In genomic region chr5:124540383-124540786, GRCm38 (mm10) we compare ENCODE assay signal across 8 mouse cellular contexts. TPM values are rescaled to one million over a fixed set of nuclear protein-coding genes. Genes with fewer than 3 reads are reported as not detected.
DNase-seq lines count a peak whose midpoint lies in the region; ATAC-seq and TF ChIP-seq lines count a peak whose summit lies in the region.

Tmed2 (plus strand) TSS chr5:124540695.

- WGBS in cerebellum, adult 2 months = 1% methylated on average over 33 of the region's 35 CpGs
- 2% methylated on average over 35 of the region's 35 CpGs for WGBS in forebrain, postnatal 0 days
- under 1% methylated on average over 34 of the region's 35 CpGs for WGBS in lung, embryonic 15.5 days

- TF ChIP-seq EP300 in MEL (IDR thresholded peaks at IDR 0.05; ENCODE audit: low read depth in 1 of 2, low read length in 2 of 2) = peak in 1 of 2 experiments; percentile 50; a peak in 1 of 4 replicates

- ATAC-seq in forebrain, postnatal 0 days = peak; percentile 98
- peak; percentile 95 for ATAC-seq in lung, embryonic 15.5 days (ENCODE audit: borderline replicate concordance, extremely low read depth, low FRiP score, low TSS enrichment)

- H3K4me2 ChIP-seq in forebrain, postnatal 0 days (ENCODE audit: low read depth) = peak within 1 kb of the TSS; percentile 82
- peak within 1 kb of the TSS; percentile 65 for H3K4me2 ChIP-seq in lung, embryonic 15.5 days

- H3K4me3 ChIP-seq in MEL (ENCODE audit: control insufficient read depth in 1 of 2, insufficient read depth in 1 of 2, low read depth in 2 of 2, low read length in 2 of 2) = peak within 1 kb of the TSS; percentile 87 to 91
- H3K4me3 ChIP-seq in cerebellum, adult 2 months (replicated peaks; ENCODE audit: insufficient read depth, low read depth, low read length) = peak within 1 kb of the TSS; percentile 89
- peak within 1 kb of the TSS; percentile 76 for H3K4me3 ChIP-seq in forebrain, postnatal 0 days (ENCODE audit: low read depth, low read length)
- H3K4me3 ChIP-seq in lung, embryonic 15.5 days = peak within 1 kb of the TSS; percentile 80

- TF ChIP-seq CTCF in MEL (IDR thresholded peaks at IDR 0.05 in 2 of 3, conservative IDR thresholded peaks at IDR 0.05 in 1 of 3; ENCODE audit: control insufficient read depth in 1 of 3, insufficient read depth in 1 of 3, low read depth in 2 of 3, low read length in 3 of 3, poor library complexity in 1 of 3, severe bottlenecking in 1 of 3) = peak in 2 of 3 experiments; percentile 29 to 34; a peak in 3 of 6 replicates
- no peak for TF ChIP-seq CTCF in cerebellum, adult 2 months (IDR thresholded peaks at IDR 0.05; ENCODE audit: borderline replicate concordance, insufficient read depth, low read depth, low read length)
- peak; percentile 48 for TF ChIP-seq CTCF in forebrain, postnatal 0 days (IDR thresholded peaks at IDR 0.05; ENCODE audit: low read depth)

- peak; percentile 98 for DNase-seq in MEL (ENCODE audit: low read depth, low spot score)
- DNase-seq in cerebellum, adult 2 months = peak; percentile 98
- DNase-seq in forebrain, postnatal 0 days = peak; percentile 98
- peak; percentile 96 for DNase-seq in heart, postnatal 4 days
- DNase-seq in layer of hippocampus, adult 8-10 months (ENCODE audit: low spot score in 2 of 2) = peak; percentile 96 to 98
- peak; percentile 94 for DNase-seq in ovary, adult 18-20 months (ENCODE audit: low spot score)
- peak; percentile 97 for DNase-seq in thymus, postnatal 0 days (ENCODE audit: low spot score)

- no peaks in the 10 kb centered on the region for H3K9me3 ChIP-seq in MEL (replicated peaks; ENCODE audit: insufficient read depth, low read length)
- H3K9me3 ChIP-seq in forebrain, postnatal 0 days (ENCODE audit: low read length) = no peaks in the 10 kb centered on the region
- H3K9me3 ChIP-seq in lung, embryonic 15.5 days = no peaks in the 10 kb centered on the region

- peaks cover 5 to 11% of the 10 kb centered on the region in 2 experiments for H3K4me1 ChIP-seq in MEL (ENCODE audit: control insufficient read depth in 1 of 2, insufficient read depth in 2 of 2, low read length in 2 of 2)
- no peaks in the 10 kb centered on the region; the same call in 1 of the 2 replicates for H3K4me1 ChIP-seq in cerebellum, adult 2 months (ENCODE audit: control insufficient read depth, insufficient read depth, low read length)
- peaks cover 7% of the 10 kb centered on the region for H3K4me1 ChIP-seq in forebrain, postnatal 0 days (ENCODE audit: insufficient read depth)
- peaks cover 19% of the 10 kb centered on the region for H3K4me1 ChIP-seq in lung, embryonic 15.5 days

- peaks cover 12 to 15% of the 10 kb centered on the region in 2 experiments for H3K36me3 ChIP-seq in MEL (ENCODE audit: control insufficient read depth in 1 of 2, insufficient read depth in 2 of 2, low read length in 2 of 2)
- H3K36me3 ChIP-seq in forebrain, postnatal 0 days (ENCODE audit: insufficient read depth) = peaks cover 14% of the 10 kb centered on the region
- H3K36me3 ChIP-seq in lung, embryonic 15.5 days = peaks cover 24% of the 10 kb centered on the region

- no peak; a peak in 1 of 4 replicates for TF ChIP-seq POLR2A in MEL (IDR thresholded peaks at IDR 0.05; ENCODE audit: control insufficient read depth in 1 of 2, insufficient read depth in 1 of 2, low read depth in 1 of 2, low read length in 2 of 2, poor library complexity in 1 of 2)
- no peak for TF ChIP-seq POLR2A in cerebellum, adult 2 months (IDR thresholded peaks at IDR 0.05; ENCODE audit: borderline replicate concordance, insufficient read depth, low read length)

- peak within 1 kb of the TSS; percentile 91 for H3K9ac ChIP-seq in MEL (ENCODE audit: control insufficient read depth, low read depth, low read length, poor library complexity, severe bottlenecking)
- H3K9ac ChIP-seq in forebrain, postnatal 0 days = peak within 1 kb of the TSS; percentile 66
- H3K9ac ChIP-seq in lung, embryonic 15.5 days = peak within 1 kb of the TSS; percentile 85

- no peak; the same call in 1 of the 2 replicates for TF ChIP-seq RAD21 in MEL (IDR thresholded peaks at IDR 0.05; ENCODE audit: low read depth, low read length)

- H3K79me2 ChIP-seq in MEL (ENCODE audit: control insufficient read depth, insufficient read depth, low read length, poor library complexity) = peaks cover 35% of the 10 kb centered on the region

- H3K27ac ChIP-seq in MEL (ENCODE audit: control insufficient read depth, low read depth, low read length) = peak within 1 kb of the TSS; percentile 50
- no peak within 1 kb of the TSS for H3K27ac ChIP-seq in cerebellum, adult 2 months (ENCODE audit: insufficient read depth, low read length)
- peak within 1 kb of the TSS; percentile 72 for H3K27ac ChIP-seq in forebrain, postnatal 0 days (ENCODE audit: low read depth, low read length)
- peak within 1 kb of the TSS; percentile 85 for H3K27ac ChIP-seq in lung, embryonic 15.5 days

- no peaks in the 10 kb centered on the region for H3K27me3 ChIP-seq in MEL (ENCODE audit: control insufficient read depth in 1 of 2, insufficient read depth in 2 of 2, low read length in 2 of 2)
- H3K27me3 ChIP-seq in cerebellum, adult 2 months (ENCODE audit: control insufficient read depth, insufficient read depth, low read length) = no peaks in the 10 kb centered on the region
- H3K27me3 ChIP-seq in forebrain, postnatal 0 days (ENCODE audit: insufficient read depth, low read length) = no peaks in the 10 kb centered on the region
- no peaks in the 10 kb centered on the region for H3K27me3 ChIP-seq in lung, embryonic 15.5 days

TF ChIP-seq in MEL, 35 proteins besides CTCF, POLR2A, EP300 and RAD21 (continues in another document):
- TF ChIP-seq MAX (IDR thresholded peaks at IDR 0.05; ENCODE audit: low read length) (peak; percentile 97), CHD1 (IDR thresholded peaks at IDR 0.05; ENCODE audit: low read depth, low read length) (no peak), CHD2 (IDR thresholded peaks at IDR 0.05; ENCODE audit: low read length) (no peak), POLR2AphosphoS2 (IDR thresholded peaks at IDR 0.05; ENCODE audit: low read length) (no peak), MXI1 (IDR thresholded peaks at IDR 0.05; ENCODE audit: low read depth, low read length) (peak; percentile 86), E2F4 (IDR thresholded peaks at IDR 0.05; ENCODE audit: borderline replicate concordance, low read depth, low read length) (no peak), NELFE (IDR thresholded peaks at IDR 0.05; ENCODE audit: low read depth, low read length) (no peak), SIN3A (IDR thresholded peaks at IDR 0.05; ENCODE audit: low read length) (peak; percentile 97), MAZ (IDR thresholded peaks at IDR 0.05; ENCODE audit: low read depth, low read length) (peak; percentile 91), GABPA (IDR thresholded peaks at IDR 0.05; ENCODE audit: low read depth, low read length) (peak; percentile 35; the same call in 1 of the 2 replicates), MYB (IDR thresholded peaks at IDR 0.05; ENCODE audit: low read depth, low read length) (peak; percentile 63), ZC3H11A (IDR thresholded peaks at IDR 0.05; ENCODE audit: low read depth, low read length) (peak; percentile 32; the same call in 1 of the 2 replicates), TAL1 (IDR thresholded peaks at IDR 0.05; ENCODE audit: low read length) (no peak), ETS1 (IDR thresholded peaks at IDR 0.05; ENCODE audit: low read depth, low read length) (peak; percentile 48; the same call in 1 of the 2 replicates), ZNF384 (IDR thresholded peaks at IDR 0.05; ENCODE audit: low read depth, low read length) (peak; percentile 46; the same call in 1 of the 2 replicates), USF2 (IDR thresholded peaks at IDR 0.05; ENCODE audit: borderline replicate concordance in 1 of 2, insufficient read depth in 1 of 2, low read depth in 1 of 2, low read length in 2 of 2) (peak; percentile 13 to 78; a peak in 2 of 4 replicates), ZMIZ1 (IDR thresholded peaks at IDR 0.05; ENCODE audit: low read depth, low read length) (no peak), MAFK (IDR thresholded peaks at IDR 0.05; ENCODE audit: borderline replicate concordance, low read depth, low read length) (0 out of 2 replicates have a peak, but pooled peaks have one; percentile 29), SMC3 (IDR thresholded peaks at IDR 0.05; ENCODE audit: low read depth, low read length) (peak; percentile 19; the same call in 1 of the 2 replicates), USF1 (IDR thresholded peaks at IDR 0.05; ENCODE audit: low read depth, low read length) (peak; percentile 97), NRF1 (IDR thresholded peaks at IDR 0.05; ENCODE audit: insufficient read depth, low read depth, low read length, poor library complexity, severe bottlenecking) (peak; percentile 41; the same call in 1 of the 2 replicates), MYC (IDR thresholded peaks at IDR 0.05; ENCODE audit: low read depth, low read length) (peak; percentile 94), TCF12 (IDR thresholded peaks at IDR 0.05; ENCODE audit: low read depth, low read length) (0 out of 2 replicates have a peak, but pooled peaks have one; percentile 52), KAT2A (conservative IDR thresholded peaks at IDR 0.05; ENCODE audit: low read depth, low read length) (peak; percentile 82; the same call in 1 of the 2 replicates), HCFC1 (IDR thresholded peaks at IDR 0.05; ENCODE audit: low read depth, low read length) (peak; percentile 95), JUND (IDR thresholded peaks at IDR 0.05; ENCODE audit: low read depth, low read length) (no peak), UBTF (IDR thresholded peaks at IDR 0.05; ENCODE audit: borderline replicate concordance, insufficient read depth, low read depth, low read length) (no peak), RCOR1 (IDR thresholded peaks at IDR 0.05; ENCODE audit: low read depth, low read length) (0 out of 2 replicates have a peak, but pooled peaks have one; percentile 14), POLR2AphosphoS5 (IDR thresholded peaks at IDR 0.05; ENCODE audit: borderline replicate concordance, low read depth, low read length) (no peak), GATA1 (IDR thresholded peaks at IDR 0.05; ENCODE audit: low read depth, low read length) (no peak)

RNA-seq across cellular contexts. Expression of gene Tmed2, which starts in this region (rescaled TPM):
- total RNA-seq in MEL (2012; rRNA removed) = 245 and 255 TPM in 2 replicates
- polyA plus RNA-seq in MEL (2012; ENCODE audit: insufficient read depth in 1 of 2, insufficient read length in 2 of 2, low read depth in 1 of 2, low replicate concordance in 2 of 2, missing spikeins in 1 of 2) = 100 to 1,000 TPM in 1 of 2 experiments, not detected in 1; 252 TPM
- polyA plus RNA-seq in cerebellum, adult 2 months (2012; rRNA removed) = 120 and 124 TPM in 2 replicates
- total RNA-seq in forebrain, postnatal 0 days (2014; rRNA removed) = 279 and 319 TPM in 2 replicates
- 354 and 380 TPM in 2 replicates for polyA plus RNA-seq in forebrain, postnatal 0 days (2015; fragmentation: Nextera tagmentation; extraction: Ambion mirVana)
- total RNA-seq in heart, postnatal 4 days (2021) = 100 to 1,000 TPM; 217 to 226 TPM
- 100 to 1,000 TPM; 100 to 117 (median 109) TPM for total RNA-seq in layer of hippocampus, adult 8-10 months (2022)
- polyA plus RNA-seq in lung, embryonic 15.5 days (2015; fragmentation: Nextera tagmentation; extraction: Ambion mirVana) = 636 TPM in 2 replicates
- polyA plus RNA-seq in thymus, postnatal 0 days (2015; fragmentation: Nextera tagmentation; extraction: Ambion mirVana) = 489 and 490 TPM in 2 replicates
